Mouse (Mus musculus) spleen, postnatal 36 days (tissue): ENCODE measurements around the gene Htra1.

Experiments used
- DNase-seq, 2 experiments: peaks; one replicate each; pipeline ENCODE4 v3.0.0; 2022; ENCODE audit warnings: low spot score in 2 of 2, mixed read lengths in 1 of 2

Gene Htra1

GRCm38 (mm10) chr7:130935793-130936471 is at the start of gene Htra1:
TSS of gene Htra1 (plus strand) at chr7:130936111.
- DNase-seq: peak in 1 of 2 experiments; percentile 14

GRCm38 (mm10) chr7:130886246-130886645 is 49.7 kb upstream of the Htra1 start:
- no peak for DNase-seq

GRCm38 (mm10) chr7:130887946-130888345 is 48.0 kb upstream of the Htra1 start:
- DNase-seq: no peak

- no peak for DNase-seq
Measured at GRCm38 (mm10) chr7:130890871-130891270, 45.0 kb upstream of the Htra1 start.

GRCm38 (mm10) chr7:130892973-130893372 is 42.9 kb upstream of the Htra1 start:
- peak; percentile 49 to 54 for DNase-seq

- no peak for DNase-seq
Measured at GRCm38 (mm10) chr7:130894931-130895617, 40.8 kb upstream of the Htra1 start.

GRCm38 (mm10) chr7:130895618-130895945 is 40.3 kb upstream of the Htra1 start:
- DNase-seq: no peak

GRCm38 (mm10) chr7:130896064-130896463 is 39.8 kb upstream of the Htra1 start:
- no peak for DNase-seq

- DNase-seq: no peak
Measured at GRCm38 (mm10) chr7:130897201-130897600, 38.7 kb upstream of the Htra1 start.

- no peak for DNase-seq
Measured at GRCm38 (mm10) chr7:130898373-130898772, 37.5 kb upstream of the Htra1 start.

- DNase-seq: no peak
Measured at GRCm38 (mm10) chr7:130900233-130900848, 35.6 kb upstream of the Htra1 start.

- no peak for DNase-seq
Measured at GRCm38 (mm10) chr7:130902929-130903328, 33.0 kb upstream of the Htra1 start.

GRCm38 (mm10) chr7:130903505-130904074 is 32.3 kb upstream of the Htra1 start:
- DNase-seq: peak; percentile 32 to 50

- DNase-seq: no peak
Measured at GRCm38 (mm10) chr7:130904571-130905365, 31.1 kb upstream of the Htra1 start.

GRCm38 (mm10) chr7:130910841-130911240 is 25.1 kb upstream of the Htra1 start:
- DNase-seq: no peak

GRCm38 (mm10) chr7:130914693-130915363 is 21.1 kb upstream of the Htra1 start:
- DNase-seq: peak; percentile 5 to 31

- no peak for DNase-seq
Measured at GRCm38 (mm10) chr7:130918260-130918659, 17.7 kb upstream of the Htra1 start.

- no peak for DNase-seq
Measured at GRCm38 (mm10) chr7:130922981-130923731, 12.8 kb upstream of the Htra1 start.

GRCm38 (mm10) chr7:130930401-130930800 is 5.5 kb upstream of the Htra1 start:
- DNase-seq: no peak

GRCm38 (mm10) chr7:130932921-130933320 is 3.0 kb upstream of the Htra1 start:
- no peak for DNase-seq

GRCm38 (mm10) chr7:130934654-130935053 is 1.3 kb upstream of the Htra1 start:
- no peak for DNase-seq
